Mouse (Mus musculus): ENCODE measurements around the gene Kat7.

DNA sequence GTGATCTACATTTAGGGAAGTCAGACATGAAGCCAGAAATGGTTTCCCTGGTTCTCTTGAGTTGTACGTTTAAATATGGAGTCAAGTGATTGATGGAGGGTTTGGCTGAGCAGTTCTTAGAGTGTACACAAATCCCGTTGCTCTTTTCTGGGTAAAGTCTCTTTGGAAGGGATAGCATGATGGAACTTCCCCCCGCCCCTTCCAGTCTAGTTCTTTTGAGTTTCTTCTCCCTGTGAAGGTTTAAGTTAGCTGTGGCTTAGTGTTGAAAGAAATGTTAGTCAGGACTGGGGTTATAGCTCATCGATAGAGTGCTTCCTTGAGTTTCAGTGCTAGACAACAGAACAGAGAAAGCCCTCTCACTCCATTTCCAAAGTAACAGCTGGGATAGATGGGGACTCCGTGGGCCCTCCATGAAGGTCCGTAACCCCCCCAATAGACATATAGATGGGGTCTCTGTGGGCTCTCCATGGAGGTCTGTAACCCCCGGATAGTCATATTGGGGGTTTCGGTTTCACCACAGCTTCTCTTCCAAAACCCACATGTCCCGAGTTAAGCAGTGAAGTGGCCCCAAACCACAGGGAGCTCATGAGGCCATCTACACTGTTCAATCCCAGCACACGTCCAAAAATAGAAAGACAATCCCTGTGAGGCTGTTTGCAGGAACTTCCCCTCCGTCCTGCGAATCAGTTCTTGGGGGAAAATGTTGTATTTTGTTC lies 45.1 kb upstream of the Kat7 start:
- TF ChIP-seq POLR2A (IDR thresholded peaks at IDR 0.05; ENCODE audit: extremely low read depth, insufficient read depth, low read length) (no peak), CTCF (IDR thresholded peaks at IDR 0.05; ENCODE audit: low read depth, low read length) (no peak)
